Mouse (Mus musculus) frontal cortex, postnatal 25 days (tissue): Measurements from ENCODE around the gene Dennd4b.
"Not testable (repeated sequence)": the region's sequence is repeated elsewhere in the genome, so short reads cannot be mapped to it uniquely, and the experiment has no call there.

Experiments used
- DNase-seq, 2 experiments: peaks; one replicate each; pipeline ENCODE4 v3.0.0; 2022; ENCODE audit warnings: low spot score in 2 of 2

Dennd4b gene

DNA sequence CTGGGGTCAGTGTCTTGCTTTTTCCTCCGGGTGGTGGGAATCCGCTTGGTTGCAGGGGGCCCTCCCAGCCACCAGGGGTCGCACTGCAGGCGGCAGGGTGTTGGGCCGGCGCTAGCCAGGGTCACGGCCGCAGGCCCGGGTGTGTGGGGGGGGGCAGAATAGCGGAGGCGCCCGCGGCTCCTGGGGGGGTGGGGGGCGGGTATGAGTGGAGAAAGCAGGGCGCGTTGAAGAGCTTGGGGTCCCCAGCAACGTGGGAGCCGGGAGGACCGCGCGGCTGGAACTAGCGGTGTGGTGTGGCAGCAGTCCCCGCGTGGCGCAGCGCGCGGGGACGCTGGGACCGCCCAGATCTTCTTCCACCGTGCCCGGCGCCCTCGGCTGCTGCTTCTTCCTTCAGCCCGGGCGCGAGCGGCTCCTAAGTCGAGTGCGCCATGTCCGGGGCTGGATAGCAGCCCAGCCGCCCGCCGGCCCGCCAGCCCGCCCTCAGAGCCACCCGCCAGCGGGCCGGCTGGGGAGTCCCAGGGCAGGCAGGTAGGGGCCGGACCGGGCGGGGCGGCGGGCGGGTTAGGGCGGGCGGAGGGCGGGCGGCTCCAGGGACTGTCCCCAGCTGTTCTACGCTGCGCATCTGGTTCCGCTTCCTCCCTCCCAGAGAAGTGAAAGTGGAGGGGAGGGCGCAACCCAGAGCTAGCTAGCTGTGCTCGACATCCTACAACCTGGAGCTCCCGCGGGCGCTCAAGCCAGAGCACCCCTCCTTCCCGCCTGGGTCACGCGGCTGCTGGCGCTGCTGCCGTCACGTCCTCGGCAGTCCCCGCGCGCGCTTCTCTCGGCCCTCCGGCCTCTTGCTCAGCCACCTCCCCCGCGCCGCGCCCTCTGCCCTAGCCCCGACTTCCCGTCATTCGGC, at the start of gene Dennd4b:
Gene Dennd4b (plus strand): TSS at position 152 of the 898 bp plus-strand sequence.
- peak; percentile 81 to 83 for DNase-seq

DNA sequence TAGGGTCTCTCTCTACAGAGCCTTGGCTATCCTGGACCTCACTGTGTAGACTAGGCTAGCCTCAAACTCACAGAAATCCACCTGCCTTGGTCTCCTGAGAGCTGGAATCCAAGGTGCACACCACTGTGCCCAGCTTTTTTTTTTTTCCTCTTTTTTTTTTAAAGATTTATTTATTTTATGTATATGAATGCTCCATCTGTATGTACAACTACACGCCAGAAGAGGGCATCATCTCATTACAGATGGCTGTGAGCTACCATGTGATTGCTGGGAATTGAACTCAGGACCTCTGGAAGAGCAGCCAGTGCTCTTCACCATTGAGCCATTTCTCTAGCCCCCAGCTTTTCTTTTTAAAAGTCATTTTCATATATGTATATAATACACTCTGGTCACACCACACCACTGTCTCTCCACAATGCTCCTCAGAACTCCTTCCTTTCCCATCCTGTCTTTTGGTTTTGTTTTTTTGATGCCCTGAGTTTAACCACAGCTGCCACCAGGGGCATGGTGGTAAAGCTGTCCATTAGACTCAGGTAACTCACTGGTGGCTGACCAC, 49.1 kb upstream of the Dennd4b start:
- DNase-seq, result no peak

DNA sequence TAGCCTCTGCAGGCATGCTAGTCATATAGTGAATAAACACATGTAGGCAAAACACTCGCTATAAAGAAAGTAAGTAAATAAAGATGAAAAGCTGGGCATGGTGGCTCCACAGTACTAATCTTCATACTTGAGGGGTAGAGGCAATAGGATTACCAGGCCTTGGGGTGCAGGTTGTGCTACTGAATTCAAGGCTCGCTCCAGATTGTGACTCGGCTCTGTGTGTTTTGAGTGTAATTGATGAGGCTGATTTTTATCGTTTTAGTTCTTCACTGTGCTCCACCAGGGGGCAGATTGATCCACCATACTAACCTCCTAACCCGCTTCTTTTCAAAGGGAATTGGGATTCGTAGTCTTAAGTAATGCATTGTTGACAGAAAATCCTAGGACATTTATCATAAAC, 44.9 kb upstream of the Dennd4b start:
- DNase-seq, result peak in 1 of 2 experiments; percentile 16

DNA sequence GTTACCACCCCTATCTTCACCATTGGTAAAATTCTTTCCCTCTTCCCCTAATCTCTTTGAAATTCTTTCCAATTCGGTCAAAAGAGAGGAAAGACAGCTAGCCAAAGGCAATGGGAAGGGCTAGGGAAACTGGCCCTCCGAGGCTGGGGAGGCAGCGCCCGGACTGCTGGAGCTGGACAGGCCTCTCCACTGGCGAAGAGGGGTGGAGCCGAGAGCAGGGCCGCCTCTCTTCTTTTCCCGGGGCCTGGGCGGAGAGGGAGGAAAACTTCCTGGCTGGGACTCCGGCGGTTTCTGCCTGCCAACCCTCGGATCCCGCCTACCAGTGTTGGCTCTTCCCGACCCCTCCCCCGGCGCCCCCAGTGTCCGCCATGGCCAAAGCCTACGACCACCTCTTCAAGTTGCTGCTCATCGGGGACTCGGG, 44.4 kb upstream of the Dennd4b start:
- DNase-seq, result peak in 1 of 2 experiments; percentile 12

DNA sequence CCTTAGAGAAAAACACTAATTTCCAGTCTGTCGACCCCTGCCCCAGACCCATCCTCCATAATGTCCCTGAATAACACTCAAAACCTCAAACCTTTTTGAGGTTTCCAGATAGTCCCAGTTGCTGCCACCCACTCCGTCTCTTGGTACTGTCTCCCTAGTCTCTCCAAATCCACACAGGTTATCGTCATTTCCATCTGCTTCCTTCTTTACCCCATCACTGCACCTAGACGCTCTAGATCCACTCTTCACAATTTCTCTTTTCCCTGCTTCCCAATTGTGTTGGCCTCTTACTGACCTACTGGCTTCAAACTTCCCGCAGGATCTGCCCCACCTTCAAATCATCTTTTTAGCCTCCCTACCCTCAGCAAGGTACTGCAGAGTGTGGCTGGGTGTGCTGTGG, 43.9 kb upstream of the Dennd4b start:
- no peak for DNase-seq

DNA sequence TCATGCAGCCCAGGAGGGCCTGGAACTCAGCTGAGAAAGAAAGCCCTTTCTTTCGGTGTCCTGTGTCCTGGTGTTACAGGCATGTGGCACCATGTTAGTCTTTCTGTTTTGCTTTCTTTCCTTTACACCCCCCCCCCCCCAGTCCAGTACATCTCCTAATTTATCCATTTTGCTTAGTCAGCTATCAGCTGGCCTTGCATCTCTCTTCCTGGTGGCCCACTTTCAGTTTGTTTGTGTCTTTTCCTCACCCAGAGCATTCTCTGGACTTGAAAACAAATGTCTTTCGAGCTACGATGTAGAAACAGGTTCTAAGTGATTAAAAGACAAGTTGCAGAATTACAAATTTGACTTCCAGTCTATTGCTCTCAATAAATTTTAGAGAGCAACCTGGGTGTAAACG, 42.5 kb upstream of the Dennd4b start:
- no peak for DNase-seq

DNA sequence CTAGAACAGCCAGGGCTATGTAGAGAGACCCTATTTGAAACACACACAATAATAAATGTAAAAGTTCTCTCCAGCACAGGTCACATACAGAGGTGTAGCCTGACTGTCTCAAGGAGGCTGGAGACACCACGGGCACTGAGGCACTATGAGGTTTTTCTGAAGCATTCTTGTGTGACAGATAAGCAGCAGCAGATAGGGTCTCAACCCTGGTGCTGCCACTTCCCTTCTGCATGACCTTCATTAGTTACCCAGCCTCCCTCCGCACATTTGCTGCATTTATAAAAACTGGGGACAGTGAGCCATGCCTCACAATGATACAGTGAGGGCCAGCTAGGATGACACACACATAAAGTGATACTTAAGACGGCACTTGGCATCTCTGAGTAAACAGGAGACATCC, 42.0 kb upstream of the Dennd4b start:
- no peak for DNase-seq

DNA sequence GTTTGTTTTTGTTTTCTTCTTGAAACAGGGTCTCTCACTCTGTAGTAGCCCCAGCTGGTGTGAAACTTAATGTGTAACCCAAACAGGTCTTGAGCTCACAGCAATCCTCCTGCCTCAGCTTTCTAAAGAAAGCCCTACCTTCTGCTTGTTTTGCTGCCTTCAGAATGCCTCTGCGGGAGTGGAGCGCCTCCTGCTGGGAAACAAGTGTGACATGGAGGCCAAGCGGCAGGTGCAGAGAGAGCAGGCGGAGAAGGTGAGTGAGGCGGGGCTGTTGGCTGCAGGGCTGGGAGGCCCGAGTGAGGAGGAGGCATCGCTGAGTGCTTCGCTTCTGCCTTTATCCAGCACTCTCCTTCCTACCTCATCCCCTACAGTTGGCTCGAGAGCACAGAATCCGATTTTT, 40.7 kb upstream of the Dennd4b start:
- DNase-seq, result no peak

DNA sequence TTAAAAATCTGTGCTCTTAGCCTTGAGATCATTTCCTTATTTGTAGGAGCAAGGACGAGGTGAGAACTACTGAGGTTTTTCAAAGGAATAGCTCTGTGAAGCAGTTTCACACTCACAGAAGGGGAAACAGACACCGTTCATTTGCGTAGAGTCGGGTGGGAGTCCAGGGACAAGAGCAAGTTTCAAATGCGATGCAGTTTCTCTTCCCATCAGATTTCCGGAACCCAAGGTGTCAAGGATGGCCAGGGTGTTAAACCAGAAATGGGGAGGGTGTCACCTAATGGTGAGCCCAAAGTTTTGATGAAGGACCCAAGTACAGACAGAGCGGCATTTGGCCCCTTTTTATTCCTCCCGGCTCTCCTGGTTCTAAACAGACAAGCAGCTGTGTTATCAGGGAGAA, 33.9 kb upstream of the Dennd4b start:
- DNase-seq, result no peak

DNA sequence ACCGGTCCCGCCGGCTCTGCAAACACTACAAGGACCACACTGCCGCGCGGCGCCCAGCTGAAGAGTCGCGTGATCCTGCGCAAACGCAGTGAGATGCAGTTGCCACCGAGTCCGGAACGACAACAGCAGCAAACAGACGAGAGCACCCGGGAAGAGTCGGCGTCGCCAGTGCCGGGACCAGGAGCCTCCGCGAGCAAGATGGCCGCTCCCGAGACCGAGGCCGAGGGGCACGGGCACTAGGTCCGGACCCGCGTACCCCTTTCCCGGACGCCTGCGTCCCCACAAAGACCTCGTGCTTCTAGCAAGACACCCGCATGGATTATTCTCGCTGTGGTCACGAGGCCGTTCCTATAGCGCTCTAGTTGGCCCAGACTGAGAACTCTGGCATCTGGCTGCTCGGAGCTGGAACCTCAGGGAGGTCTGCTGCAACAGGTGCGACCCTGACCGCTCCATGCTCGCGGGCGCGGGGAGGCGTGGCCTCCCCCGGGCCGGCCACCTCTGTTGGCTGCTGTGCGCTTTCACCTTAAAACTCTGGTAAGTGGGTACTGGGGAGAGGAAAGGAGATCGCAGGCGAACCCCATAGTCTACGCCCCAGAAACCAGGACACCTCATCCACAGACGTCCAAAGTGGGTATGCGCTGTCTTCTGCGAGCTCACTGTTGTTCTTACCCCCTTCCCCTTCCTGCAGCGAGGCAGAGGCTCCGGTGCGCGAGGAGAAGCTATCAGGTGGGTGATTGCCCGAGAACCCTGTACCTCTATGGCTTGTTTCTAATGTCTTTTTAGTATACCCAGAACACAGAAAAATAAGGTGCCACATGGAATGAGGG, 33.3 kb upstream of the Dennd4b start, which contains the start of gene Jtb:
Gene Jtb (plus strand): TSS at position 91 of the 827 bp plus-strand sequence.
- peak; percentile 87 to 95 for DNase-seq

DNA sequence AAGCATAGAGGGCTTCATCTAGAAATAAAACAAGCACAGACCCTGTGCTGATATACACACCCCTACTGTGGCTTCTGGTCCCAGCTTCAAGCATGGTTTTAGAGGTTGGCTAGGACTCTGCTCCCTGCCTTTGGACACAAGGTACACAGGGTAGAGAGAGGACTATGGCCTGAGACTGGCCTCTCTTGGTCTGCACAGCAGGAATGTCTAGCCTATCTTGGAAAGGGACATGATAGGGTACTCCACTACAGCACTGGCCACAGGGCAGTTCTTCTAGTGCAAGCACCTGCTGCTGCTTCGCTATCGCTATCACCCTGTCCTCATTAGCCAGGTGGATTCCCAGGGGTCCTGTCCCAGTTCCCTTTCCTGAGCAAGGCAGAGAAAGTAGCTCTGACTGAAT, 23.7 kb upstream of the Dennd4b start:
- no peak for DNase-seq

DNA sequence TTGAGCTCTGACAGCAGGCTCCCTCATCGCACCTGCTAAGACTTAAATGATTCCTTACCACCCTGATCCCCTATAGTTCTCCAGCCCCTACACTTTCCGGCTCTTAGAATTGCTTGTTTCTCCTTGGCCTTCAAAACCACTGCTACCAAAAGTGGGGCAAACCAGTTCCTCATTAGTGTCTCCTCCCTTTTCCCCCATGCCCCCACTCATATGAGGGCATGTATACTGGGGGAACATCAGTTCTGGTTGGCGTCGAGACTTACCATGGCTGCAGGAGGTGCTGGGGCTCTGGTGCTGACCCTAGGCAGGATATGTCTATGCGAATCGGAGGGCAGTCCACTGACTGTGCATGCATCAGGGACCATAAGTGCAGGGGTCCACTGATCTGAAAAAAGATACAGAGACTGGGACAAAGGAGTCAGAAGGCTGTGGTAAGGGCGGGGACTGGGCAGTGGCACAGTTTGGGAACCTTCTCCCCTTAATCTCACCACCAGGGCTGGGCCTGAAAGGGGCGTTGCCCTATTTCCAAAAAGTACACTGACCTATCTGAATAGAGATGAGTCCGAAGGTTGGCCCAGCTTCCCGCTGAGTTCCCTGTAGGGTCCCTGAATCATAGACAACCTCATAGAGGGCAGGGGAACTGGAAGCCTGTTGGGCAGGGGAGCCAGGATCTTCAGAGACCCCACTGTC, 23.2 kb upstream of the Dennd4b start:
- DNase-seq, result no peak

DNA sequence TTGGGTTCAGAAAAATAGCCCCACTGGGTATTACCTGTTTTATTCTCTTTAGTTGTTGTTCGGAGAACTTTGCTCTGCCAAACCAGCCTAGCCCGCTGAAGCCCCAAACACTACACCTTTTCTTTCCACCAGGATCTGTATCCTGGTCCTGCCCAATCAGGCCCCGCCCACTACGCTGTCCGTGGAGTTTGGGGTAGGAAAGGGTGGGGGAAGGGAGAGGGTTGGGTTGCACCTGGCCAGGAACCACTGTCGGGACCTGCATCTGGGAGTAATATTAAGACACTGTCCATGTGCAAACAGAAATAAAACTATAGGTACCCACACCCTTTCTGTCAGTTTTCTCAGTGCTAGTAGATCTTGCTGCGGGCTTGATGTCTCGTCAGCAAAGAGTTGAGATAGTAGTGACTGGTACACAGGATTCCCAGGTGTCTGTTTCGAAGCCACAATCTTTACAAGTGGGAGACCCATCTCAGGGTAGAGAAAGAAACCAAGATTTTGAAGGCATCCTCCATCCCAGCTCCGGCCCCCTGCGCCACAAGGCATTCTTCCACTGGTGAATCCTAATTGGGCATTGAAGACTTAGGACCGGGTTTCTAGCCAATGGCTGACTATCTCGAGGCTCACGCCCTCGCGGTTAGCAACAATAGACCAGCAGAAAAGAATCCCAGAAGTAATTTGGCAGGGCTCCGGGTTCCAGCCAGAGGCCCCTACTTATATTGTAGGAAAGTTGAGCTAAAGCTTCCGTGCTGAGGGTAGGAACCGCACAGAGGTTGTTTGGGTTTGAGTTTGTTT, 21.8 kb upstream of the Dennd4b start, which contains the start of gene Creb3l4:
Gene Creb3l4 (minus strand): TSS at position 529 of the 792 bp plus-strand sequence.
- no peak for DNase-seq

DNA sequence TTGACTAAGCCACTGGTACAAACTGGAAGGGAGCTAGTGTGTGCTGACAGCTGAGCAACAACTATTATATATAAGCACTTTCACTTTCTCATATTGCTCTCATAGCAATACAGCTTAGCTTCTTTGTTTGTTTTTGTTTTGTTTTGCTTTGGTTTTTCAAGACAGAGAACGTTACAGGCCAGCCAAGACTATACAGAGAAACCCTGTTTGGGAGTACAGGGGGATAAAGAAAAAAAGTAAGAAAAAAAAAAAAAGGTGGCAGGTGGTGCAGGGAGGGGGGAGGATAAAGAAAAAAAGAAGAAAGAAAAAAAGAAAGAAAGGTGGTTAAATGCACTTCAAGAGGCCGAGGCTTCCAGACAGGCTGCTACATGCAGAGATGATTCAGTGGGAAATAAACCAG, 19.6 kb upstream of the Dennd4b start:
- DNase-seq, result no peak

DNA sequence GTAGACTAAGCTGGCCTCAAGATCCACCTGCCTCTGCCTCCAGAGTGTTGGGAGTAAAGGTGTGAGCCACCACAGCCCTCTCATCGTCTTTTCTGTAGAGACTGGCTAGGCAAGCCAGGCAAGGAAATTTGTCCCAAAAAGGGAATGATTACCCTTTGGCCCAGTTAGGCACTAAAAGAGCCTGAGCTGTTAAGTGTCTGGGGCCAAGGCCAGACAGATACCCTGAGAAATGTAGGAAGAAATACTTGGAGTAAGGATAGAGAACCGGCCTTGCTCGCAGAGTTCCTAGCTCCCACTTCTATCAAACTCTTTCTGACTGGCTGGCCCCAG, 17.4 kb upstream of the Dennd4b start:
- DNase-seq, result no peak

DNA sequence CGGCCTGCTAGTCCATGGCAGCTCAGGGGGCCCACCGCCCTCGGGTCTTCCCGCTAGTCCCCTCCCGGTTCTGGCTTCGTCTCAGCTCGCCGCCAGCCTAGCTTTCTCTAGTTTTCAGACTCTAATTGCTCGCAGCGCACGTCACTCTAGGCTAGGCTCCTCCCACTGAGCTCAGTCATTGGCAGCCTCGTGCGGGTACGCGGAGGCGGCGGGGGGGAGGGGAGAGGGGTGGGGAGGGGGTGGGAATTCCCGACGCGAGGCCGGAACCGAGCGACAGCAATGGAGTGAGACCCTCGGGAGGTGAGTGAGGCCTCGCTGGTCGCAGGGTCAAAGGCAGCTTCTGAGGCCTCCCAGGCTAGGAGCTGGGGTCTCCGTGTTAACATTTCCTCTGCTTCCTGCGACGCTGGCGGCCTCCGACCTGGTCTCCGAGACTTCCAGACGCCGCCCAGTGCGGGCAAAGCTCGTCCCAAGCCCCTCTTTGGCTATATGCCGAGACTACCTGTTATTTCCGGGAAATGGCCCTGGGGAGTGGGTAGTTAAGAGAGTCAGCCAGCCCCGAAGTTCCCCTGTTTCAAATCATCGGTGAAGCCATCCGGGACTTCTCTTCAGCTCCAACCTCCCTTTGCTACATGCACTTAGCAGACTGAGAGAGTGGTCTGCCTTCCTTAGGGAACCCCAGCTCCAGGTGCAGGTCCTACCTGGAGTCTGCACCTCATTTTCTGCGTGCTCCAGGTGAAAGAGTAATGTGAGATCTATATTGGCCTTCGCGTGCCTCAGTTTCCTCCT, 16.8 kb upstream of the Dennd4b start, which contains the start of gene Slc39a1:
Gene Slc39a1 (plus strand): TSS at position 213 of the 786 bp plus-strand sequence.
- DNase-seq, result peak; percentile 78 to 83

DNA sequence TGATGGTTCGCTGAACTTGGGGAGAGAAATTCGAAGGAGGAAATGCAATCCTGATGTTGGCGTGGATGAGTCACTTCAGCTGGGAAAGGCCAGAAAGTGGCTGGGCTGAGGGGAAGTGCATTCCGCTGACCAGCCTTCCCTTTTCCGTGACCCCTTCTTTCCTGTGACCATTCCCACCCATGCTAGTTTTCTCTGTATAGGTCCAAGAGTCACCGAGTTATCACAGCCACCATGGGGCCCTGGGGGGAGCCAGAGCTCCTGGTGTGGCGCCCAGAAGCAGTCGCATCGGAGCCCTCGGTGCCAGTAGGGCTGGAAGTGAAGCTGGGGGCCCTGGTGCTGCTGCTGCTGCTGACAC, 16.3 kb upstream of the Dennd4b start:
- DNase-seq, result no peak

DNA sequence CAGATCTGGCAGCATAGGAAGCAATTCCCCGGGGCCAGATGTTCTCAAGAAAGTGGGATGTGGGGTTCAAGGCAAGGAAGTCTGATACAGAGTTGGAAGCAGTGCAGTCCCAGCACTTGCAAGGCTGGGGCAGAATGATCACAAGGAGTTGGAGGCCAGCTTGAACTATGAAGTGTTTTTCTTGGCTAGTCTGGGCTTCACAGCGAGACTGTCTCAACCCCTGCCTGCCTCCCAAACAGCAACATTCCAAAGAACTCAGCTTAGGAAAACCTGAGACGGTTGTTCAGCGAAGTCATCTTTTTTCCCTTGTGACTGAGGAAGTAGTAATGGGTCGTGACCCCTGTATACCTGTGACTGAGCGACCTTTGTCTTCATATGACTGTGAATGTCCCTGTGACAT, 14.2 kb upstream of the Dennd4b start:
- DNase-seq, result no peak

DNA sequence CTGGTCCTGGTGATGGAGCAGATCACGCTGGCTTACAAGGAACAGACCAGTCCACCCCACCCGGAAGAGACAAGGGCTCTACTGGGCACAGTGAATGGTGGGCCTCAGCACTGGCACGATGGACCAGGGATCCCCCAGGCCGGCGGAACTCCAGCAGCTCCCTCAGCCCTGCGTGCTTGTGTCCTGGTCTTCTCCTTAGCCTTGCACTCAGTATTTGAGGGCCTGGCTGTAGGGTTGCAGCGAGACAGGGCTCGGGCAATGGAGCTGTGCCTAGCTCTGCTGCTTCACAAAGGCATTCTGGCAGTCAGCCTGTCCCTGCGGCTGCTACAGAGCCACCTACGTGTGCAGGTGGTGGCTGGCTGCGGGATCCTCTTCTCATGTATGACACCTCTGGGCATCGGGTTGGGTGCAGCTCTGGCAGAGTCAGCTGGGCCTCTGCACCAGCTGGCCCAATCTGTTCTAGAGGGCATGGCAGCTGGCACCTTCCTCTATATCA, 13.2 kb upstream of the Dennd4b start:
- not testable (repeated sequence) for DNase-seq

DNA sequence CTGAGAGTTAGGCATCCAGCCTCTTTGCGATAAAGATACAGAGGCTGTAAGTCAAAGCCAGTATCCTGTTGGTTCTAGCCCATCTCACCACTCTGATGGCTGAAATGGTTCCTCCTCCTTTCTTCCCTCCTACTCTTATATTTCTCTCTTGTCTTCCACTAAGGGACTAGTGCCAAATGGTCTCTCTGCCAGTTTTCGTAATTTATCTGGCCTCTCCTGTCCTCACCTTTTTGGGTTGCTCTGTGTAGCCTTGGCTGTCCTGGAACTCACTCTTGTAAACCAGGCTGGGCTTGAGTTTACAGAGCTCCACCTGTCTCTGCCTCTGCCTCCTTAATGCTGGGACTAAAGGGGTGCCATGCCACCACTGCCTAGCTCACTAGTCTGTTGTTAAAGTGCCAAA, 12.3 kb upstream of the Dennd4b start:
- DNase-seq, result not testable (repeated sequence)
